Mouse (Mus musculus) cerebellum, adult 11-12 months (tissue): ENCODE data around the gene Atxn2l.
"Not testable (repeated sequence)": the region's sequence is repeated elsewhere in the genome, so short reads cannot be mapped to it uniquely, and the experiment has no call there.

Source experiments
- DNase-seq: peaks from one replicate; pipeline ENCODE4 v3.0.0; 2022

The Atxn2l gene

GRCm38 (mm10) chr7:126487617-126488385 lies 15.4 kb downstream of the Atxn2l start:
- not testable (repeated sequence) for DNase-seq

GRCm38 (mm10) chr7:126487052-126487483 lies 16.2 kb downstream of the Atxn2l start, which contains the start of gene Tufm:
Gene Tufm (plus strand): TSS chr7:126487361.
- DNase-seq = peak; percentile 98

GRCm38 (mm10) chr7:126482392-126482871 lies 20.8 kb downstream of the Atxn2l start:
- DNase-seq = peak; percentile 88

GRCm38 (mm10) chr7:126481699-126482098 lies 21.5 kb downstream of the Atxn2l start:
- no peak for DNase-seq

- peak; percentile 93 for DNase-seq
These were observed 28.1 kb downstream of the Atxn2l start, which contains the start of gene Sh2b1 for GRCm38 (mm10) chr7:126474993-126475581. Gene Sh2b1 (minus strand): TSS chr7:126475424.

GRCm38 (mm10) chr7:126474486-126474955 lies 28.7 kb downstream of the Atxn2l start:
- DNase-seq = peak; percentile 69

- no peak for DNase-seq
These were observed 29.7 kb downstream of the Atxn2l start for GRCm38 (mm10) chr7:126473470-126474086.

GRCm38 (mm10) chr7:126472713-126473112 lies 30.5 kb downstream of the Atxn2l start:
- no peak for DNase-seq

- DNase-seq = no peak
These were observed 30.9 kb downstream of the Atxn2l start for GRCm38 (mm10) chr7:126472306-126472705.

GRCm38 (mm10) chr7:126471853-126472252 lies 31.4 kb downstream of the Atxn2l start:
- no peak for DNase-seq

- DNase-seq = no peak
These were observed 31.9 kb downstream of the Atxn2l start for GRCm38 (mm10) chr7:126471361-126471760.

GRCm38 (mm10) chr7:126470077-126470476 lies 33.2 kb downstream of the Atxn2l start:
- DNase-seq = no peak

- DNase-seq = no peak
These were observed 35.2 kb downstream of the Atxn2l start for GRCm38 (mm10) chr7:126467834-126468627.

GRCm38 (mm10) chr7:126467271-126467670 lies 36.0 kb downstream of the Atxn2l start:
- no peak for DNase-seq

GRCm38 (mm10) chr7:126466707-126467106 lies 36.5 kb downstream of the Atxn2l start:
- DNase-seq = no peak

- DNase-seq = no peak
These were observed 37.1 kb downstream of the Atxn2l start for GRCm38 (mm10) chr7:126466116-126466515.

- no peak for DNase-seq
These were observed 37.8 kb downstream of the Atxn2l start for GRCm38 (mm10) chr7:126465246-126466030.

- no peak for DNase-seq
These were observed 38.4 kb downstream of the Atxn2l start for GRCm38 (mm10) chr7:126464836-126465235.

- no peak for DNase-seq
These were observed 39.1 kb downstream of the Atxn2l start for GRCm38 (mm10) chr7:126464121-126464520.

GRCm38 (mm10) chr7:126463547-126463946 lies 39.7 kb downstream of the Atxn2l start:
- DNase-seq = no peak

GRCm38 (mm10) chr7:126463004-126463403 lies 40.2 kb downstream of the Atxn2l start, which contains the start of gene Atp2a1:
Gene Atp2a1 (minus strand): TSS chr7:126463108.
- no peak for DNase-seq

GRCm38 (mm10) chr7:126461626-126462025 lies 41.6 kb downstream of the Atxn2l start:
- DNase-seq = no peak
